Mouse (Mus musculus): Measurements from ENCODE around the gene Smoc2. TPM values are rescaled to one million over a fixed set of nuclear protein-coding genes. Genes with fewer than 3 reads are reported as not detected.

The Smoc2 gene
- polyA plus RNA-seq, 1 experiment from 2014 or later = 11.8 TPM

GRCm38 (mm10) chr17:14445611-14446010, 166.3 kb downstream of the Smoc2 start:
- no peak overlapping the region for H3K4me2 ChIP-seq
- no peak for DNase-seq (ENCODE audit: low spot score)
- H3K9me3 ChIP-seq (ENCODE audit: control insufficient read depth, low read length) = no peaks in the 10 kb centered on the region
- H3K27me3 ChIP-seq (replicated peaks; ENCODE audit: control insufficient read depth, insufficient read depth, low read length) = no peaks in the 10 kb centered on the region
- no peak overlapping the region for H3K27ac ChIP-seq (ENCODE audit: low read depth, low read length)
- 77% methylated on average over 5 of the region's 5 CpGs for WGBS
- no peaks in the 10 kb centered on the region for H3K4me1 ChIP-seq (replicated peaks; ENCODE audit: control insufficient read depth, insufficient read depth, low read length)
- H3K9ac ChIP-seq (ENCODE audit: low read depth, low read length) = no peak overlapping the region
- no peak for ATAC-seq (replicated peaks; ENCODE audit: low FRiP score)
- no peak overlapping the region for H3K4me3 ChIP-seq (ENCODE audit: low read depth, low read length)
- no peaks in the 10 kb centered on the region for H3K36me3 ChIP-seq (ENCODE audit: control insufficient read depth, insufficient read depth, low read length)

- ATAC-seq (replicated peaks; ENCODE audit: low FRiP score) (no peak), DNase-seq (ENCODE audit: low spot score) (no peak)
- Histone ChIP-seq H3K27ac (ENCODE audit: low read depth, low read length) (no peak overlapping the region), H3K9me3 (ENCODE audit: control insufficient read depth, low read length) (no peaks in the 10 kb centered on the region), H3K27me3 (replicated peaks; ENCODE audit: control insufficient read depth, insufficient read depth, low read length) (no peaks in the 10 kb centered on the region), H3K4me3 (ENCODE audit: low read depth, low read length) (no peak overlapping the region), H3K4me2 (no peak overlapping the region), H3K9ac (ENCODE audit: low read depth, low read length) (no peak overlapping the region), H3K4me1 (replicated peaks; ENCODE audit: control insufficient read depth, insufficient read depth, low read length) (no peaks in the 10 kb centered on the region), H3K36me3 (ENCODE audit: control insufficient read depth, insufficient read depth, low read length) (no peaks in the 10 kb centered on the region)
- 70% methylated on average over 5 of the region's 5 CpGs for WGBS
Observed at GRCm38 (mm10) chr17:14447275-14447674, 168.0 kb downstream of the Smoc2 start.

Other genes starting within 250 kb of the Smoc2 start
- gene Gm7358, start 220.0 kb upstream of the Smoc2 start, polyA plus RNA-seq (2014; fragmentation: Nextera tagmentation; extraction: Ambion mirVana) = not detected in 2 replicates
- gene Dact2, start 75.2 kb upstream of the Smoc2 start, polyA plus RNA-seq (2014; fragmentation: Nextera tagmentation; extraction: Ambion mirVana) = 2.3 and 3.0 TPM in 2 replicates